Mouse (Mus musculus) spleen, postnatal 4 days (tissue): ENCODE measurements around the gene Fgl2.

Experiments used
- DNase-seq, 2 experiments: peaks; one replicate each; pipeline ENCODE4 v3.0.0; 2022; ENCODE audit warnings: low spot score in 2 of 2

Fgl2 gene

DNA sequence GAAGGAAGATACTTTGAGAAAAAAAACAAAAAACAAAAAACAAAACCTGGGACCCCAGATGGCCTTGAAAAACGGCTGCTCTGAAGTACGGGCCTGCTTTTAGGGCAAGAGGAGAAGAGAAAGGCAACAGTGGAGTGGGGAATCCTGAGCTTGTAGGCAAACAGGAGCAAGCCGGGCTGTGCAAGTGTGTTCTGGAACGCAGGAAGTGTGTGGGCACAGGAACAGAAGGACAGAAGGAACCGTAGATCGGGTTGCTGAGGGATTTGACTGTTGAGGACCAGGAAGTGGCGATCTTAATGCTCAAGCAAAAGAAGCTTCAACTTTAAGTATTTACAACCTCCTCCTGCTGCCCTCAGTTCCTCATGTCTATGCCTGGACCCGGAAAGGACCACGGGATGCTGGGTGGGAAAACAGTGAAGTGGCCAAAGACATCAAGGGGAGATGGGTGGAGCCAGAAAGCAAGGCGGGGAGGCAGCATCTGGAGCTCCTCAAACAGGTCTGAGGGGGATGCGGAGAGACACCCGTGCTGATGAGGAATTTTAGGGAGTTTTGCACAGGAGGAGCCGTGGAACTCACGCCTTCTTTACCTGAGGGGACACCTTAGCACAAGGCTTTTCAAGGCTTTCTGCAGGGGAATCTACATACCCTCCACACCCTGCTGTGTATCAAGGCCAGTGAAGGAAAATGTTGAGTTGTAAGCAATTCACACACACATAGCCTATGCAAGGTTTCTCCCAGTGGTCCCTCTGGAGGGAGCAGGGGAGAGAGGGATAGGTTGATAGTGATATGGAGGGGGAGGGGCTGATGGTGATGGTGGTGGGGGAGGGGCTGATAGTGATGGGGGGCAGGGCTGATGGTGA lies 11.2 kb downstream of the Fgl2 start:
- DNase-seq: no peak

DNA sequence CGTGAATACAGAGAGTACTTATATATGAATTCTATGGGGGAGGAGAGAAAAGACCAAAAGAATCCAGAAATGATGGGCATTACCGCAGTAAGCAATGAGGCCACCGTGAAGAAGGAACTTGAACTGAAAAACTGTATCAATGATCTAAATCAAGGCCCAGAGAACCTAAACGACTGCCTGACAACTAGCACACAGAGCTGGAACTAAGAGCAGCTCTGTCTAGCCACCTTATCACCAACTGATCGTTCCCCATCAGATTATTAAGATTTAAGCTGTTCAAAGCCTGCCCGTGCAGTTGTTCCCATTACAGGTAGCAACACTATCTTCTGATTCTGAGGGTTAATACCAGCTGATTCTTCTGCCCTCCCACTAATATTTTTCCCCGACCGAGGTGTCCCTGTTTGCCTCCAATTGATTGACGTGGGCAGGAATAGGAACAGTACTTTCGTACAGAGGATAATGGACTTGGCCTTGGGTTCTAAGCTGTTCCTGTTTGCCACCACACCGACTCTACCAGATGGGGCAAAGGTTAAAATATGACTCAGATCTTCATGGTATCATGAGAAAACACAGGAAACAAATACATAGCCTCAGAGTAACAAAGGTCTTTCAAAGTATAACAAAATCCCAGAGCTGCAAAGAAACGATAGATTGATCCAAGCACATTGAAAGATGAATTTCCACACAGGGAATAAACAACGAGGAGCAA lies 12.0 kb downstream of the Fgl2 start:
- no peak for DNase-seq

DNA sequence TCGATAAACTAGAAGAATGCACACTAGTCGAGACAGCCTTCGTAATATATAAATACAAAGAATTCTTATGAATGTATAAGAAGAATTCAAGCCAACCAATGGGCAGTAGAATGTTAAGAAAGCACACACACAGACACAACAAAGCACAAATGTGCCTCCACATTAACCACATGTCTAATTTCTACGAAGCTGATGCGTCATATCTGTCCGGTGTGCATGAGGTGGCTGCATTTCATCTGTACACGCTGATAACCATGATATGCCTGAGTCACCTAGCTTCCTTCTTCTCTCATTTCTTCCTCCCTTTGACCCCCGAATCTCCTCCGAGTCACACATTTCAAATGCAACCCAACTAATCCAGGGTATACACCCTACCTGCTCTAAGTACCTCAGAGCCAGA lies 12.5 kb downstream of the Fgl2 start:
- DNase-seq: no peak

DNA sequence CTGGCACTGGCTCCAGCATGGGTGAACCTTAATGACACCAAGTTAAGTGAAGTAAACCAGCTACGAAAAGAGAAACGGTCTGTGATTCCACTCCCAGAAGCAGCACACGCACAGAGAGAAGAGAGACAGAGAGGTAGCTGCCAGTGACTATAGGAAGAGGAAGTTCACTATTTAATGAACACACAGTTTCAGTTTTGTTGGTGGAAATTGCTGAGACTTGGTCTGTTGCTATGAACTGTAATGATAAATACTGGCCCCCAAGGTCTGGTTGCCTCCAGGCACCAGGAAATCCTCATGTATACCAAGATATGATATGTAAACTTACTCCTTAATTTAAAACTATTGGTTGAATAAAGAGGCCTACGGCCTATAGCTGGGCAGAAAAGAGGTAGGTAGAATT lies 14.0 kb downstream of the Fgl2 start:
- DNase-seq: no peak

DNA sequence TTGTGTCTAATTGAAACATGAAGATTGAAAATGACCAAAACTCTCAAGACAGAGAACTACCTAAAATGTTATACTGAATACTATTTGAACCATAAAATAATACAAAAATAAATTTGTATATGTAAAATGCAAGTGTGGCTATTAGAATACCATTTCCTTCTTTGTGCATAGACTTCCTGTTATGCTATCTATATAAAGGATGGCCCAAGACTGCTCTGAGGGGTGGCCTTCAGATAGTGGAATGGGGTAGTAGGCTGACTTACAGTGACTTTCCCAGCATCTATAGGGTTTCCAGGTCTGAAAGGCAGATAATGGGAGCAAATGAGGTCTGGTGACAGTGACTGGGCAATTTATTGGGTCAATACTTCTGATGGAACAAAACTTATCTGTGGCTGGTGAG lies 14.9 kb downstream of the Fgl2 start:
- no peak for DNase-seq

DNA sequence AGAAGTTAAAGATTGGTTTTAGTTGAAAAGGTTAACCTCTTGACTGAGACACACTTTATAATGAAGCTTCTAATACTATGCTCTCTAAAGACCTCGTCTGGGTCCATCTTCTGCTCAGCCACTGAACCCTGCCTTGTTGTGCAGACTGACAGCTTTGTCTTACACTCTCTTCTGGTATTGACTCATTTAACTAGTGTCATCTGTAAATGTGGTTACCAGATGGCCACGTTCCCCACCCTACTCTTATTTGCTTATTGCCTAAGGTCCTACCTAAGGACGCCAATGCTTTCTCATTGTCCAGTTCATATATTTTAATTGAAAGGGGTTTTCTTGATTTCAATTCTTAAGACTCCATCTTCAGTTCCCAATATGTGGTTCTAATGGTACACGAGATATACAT lies 16.4 kb downstream of the Fgl2 start:
- DNase-seq: no peak

DNA sequence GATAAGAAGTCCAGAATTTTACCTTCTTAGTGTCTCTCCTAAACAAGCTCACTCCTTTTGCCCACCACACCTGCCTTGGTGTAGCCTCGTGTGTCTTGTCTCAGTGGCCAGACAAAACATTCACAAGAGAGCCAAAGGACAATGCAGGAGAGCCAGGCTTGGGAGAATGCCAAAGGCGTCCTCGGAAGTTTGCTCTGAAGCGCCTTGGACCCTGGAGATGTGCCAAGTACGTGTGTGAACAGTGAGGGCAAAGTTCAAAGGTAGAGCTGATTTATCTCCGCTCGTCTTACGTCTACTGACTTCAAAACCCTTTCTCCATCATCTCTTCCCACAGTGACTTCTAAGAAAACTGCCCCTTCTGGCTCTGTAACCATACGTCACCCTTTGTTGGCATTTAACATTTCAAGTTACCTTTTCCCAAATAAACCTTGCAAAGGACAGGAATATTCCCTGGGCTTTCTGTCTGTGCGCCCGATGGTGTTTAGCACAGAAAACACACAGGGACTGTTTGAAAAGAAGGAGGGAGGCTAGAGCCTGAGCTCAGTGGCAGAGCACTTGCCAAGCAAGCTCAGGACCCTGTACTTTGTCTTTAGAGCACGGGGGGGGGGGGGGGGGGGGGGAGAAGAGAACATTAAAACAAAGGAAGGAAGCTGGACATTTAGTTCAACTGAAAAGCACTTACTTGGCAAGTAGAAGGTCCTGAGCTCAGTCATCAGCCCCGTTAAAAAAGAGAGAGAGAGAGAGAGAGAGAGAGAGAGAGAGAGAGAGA lies 19.4 kb downstream of the Fgl2 start:
- no peak for DNase-seq

DNA sequence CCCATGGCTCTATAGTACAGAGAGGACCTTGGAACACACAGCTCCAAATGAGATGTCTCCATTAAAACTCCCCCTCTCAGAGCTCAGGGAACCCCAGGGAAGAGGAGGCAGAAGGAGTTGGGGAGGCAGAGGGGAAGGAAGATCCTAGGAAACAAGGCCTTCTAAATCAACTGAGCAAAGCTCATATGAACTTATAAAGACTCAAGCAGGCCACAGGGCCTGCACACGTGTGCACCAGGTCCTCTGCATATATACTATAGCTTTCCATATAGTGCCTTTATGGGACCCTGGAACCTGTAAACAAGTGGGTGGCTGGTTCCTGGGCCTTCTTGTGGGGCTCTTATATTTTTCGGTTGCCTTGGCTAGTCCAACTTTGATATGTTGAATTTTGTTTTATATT lies 22.1 kb downstream of the Fgl2 start:
- DNase-seq: no peak

DNA sequence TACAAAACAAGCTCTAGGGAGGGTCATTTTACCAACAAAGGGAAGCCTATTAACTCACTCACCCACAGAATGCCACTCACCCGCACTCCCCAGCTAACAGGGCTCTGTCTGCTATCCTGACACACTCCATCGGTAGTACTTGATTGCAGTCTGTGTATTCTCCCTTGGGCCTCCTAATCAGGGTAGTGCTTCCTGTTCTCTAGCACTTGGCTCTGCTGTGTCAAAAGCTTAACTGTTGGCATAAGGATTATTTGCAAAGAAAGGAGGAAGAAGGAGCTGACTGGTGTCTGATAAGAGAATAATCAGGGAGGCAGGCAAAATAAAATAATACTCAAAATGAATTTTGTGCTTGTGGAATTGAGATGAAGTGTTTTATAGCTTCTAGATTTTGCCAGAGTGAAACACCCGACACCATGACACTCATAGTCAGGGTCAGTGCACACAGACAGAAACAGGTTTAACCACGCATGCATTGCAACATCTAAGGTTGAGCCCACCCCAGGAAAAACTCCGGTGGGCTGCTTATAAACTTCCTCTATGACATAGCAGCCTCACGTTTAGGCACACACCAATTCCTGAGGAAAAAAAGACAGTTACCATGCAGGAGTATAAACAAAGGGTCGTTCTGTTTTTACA lies 22.9 kb downstream of the Fgl2 start:
- DNase-seq: no peak

DNA sequence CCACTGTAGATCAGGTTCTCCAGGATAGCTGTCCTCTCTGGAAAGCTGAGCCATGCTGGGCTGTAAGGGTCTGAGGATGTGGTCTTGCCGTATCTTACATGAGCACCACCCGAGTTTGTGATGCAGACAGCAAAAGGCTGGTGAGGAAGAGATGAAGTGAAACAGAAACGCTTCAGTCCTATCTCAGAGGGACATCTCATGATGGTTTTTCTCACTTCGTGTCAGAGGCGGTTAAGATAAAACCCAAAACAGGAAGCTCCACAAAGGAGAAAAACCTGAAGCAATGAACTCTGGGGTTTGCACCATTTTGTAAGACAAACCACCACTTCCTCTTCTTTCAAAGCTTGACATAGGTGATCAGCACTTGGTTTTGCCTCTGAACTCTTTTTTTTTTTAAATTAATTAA lies 38.8 kb downstream of the Fgl2 start:
- peak; percentile 35 to 70 for DNase-seq

DNA sequence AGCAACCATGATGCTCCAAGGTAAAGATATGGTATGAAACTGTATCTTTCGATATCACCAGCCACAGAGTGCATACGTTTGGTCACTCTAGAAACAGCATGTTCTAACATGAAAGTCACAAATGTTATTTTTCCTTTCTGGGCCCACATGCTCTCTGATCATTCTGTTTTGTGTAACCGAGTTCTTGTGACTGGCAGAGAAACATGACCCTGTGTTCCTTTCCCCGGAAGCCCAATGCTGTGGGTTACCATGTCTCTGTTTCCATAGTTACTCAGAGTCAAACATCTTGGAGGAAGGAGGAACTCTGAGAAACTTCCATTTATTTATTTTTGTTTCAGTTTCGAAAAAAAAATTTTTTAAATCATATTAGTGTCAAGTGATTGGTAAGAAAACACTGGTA lies 39.6 kb downstream of the Fgl2 start:
- DNase-seq: no peak

DNA sequence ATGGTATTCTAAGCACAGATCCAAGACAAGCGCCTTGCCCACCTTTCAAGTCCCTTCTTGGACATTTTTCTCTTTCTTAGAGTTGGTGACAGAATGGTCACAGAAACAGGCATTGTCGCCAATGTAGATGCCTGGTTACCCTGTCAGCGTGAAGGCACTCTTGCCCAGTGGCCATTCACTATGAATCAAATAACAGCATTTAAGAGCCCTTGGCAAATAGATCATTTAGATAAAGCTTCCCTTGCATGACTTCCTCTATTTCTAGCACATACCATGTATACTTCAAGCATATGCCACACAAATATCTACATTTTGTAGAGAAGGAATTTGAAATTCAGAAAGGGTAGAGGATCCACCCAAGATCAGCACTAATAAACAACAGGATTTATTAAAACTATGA lies 40.9 kb downstream of the Fgl2 start:
- DNase-seq: no peak

DNA sequence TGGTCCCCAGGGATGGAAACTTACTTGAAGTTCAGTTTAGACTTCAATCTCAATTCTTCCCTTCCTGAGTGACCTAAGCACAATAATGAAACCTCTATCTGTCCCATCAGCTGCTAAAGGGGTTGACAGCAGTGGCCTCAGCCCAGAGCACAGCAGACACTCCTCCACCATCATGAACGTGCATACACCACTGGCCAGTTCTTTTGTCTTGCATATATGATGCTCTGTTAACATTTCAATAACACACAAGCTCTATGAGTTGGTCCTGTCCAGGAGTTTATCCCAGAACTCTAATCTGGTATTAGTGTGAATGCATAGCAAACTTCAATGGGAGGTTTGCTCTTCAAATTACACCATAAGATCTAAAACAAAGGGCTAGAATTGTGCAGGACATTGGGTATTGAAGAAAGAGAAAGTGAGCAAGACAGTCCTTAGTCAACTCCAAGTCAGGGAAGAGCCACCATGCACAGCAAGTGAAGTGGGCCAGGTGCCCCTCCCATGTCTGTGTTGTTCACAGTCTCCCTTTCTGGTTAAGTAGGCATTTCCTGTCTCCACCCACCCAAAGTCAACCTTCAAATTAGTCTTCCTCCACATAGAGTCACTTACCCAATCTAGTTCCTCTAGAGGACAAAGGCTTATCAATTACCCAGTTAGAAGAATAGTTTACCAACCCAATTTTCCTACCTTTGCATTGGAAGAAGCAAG lies 41.8 kb downstream of the Fgl2 start:
- DNase-seq: no peak

DNA sequence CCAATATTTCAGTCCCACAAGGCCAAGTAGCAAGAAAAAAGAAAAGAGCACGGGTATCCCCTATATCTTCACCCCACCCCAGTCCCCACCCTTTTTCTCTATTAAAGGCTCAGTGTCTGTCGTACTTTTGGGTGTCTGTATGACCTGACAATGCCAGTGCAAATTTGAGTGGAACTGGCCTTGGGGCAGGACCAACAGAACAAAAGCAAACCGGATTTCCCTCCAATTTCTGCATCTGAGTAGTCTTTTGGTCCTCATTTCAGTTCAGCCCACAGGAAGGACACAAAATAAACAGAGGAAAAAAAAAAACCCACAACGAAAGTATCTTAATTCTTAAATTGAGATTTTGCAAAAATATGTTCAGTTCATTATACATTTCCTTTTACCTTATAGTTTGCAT lies 46.2 kb downstream of the Fgl2 start:
- no peak for DNase-seq

DNA sequence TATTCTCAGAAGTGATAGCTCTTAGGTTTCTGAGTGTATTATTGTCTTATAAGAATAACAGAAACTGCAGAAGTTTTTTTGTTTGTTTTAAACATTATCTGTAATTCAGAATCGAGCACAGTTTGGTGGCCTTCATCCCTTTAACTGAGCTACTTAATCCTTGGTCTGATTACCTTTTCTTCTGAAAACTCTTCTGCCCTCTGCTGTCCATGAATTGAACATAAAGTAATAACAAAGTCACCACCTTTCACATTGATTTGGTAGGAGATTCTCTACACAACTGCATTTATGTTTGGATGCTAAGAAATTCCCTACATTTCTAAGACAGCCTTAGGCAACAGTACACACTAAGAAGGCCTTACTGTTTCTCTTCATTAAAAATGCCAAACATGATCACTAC lies 48.2 kb downstream of the Fgl2 start:
- no peak for DNase-seq

DNA sequence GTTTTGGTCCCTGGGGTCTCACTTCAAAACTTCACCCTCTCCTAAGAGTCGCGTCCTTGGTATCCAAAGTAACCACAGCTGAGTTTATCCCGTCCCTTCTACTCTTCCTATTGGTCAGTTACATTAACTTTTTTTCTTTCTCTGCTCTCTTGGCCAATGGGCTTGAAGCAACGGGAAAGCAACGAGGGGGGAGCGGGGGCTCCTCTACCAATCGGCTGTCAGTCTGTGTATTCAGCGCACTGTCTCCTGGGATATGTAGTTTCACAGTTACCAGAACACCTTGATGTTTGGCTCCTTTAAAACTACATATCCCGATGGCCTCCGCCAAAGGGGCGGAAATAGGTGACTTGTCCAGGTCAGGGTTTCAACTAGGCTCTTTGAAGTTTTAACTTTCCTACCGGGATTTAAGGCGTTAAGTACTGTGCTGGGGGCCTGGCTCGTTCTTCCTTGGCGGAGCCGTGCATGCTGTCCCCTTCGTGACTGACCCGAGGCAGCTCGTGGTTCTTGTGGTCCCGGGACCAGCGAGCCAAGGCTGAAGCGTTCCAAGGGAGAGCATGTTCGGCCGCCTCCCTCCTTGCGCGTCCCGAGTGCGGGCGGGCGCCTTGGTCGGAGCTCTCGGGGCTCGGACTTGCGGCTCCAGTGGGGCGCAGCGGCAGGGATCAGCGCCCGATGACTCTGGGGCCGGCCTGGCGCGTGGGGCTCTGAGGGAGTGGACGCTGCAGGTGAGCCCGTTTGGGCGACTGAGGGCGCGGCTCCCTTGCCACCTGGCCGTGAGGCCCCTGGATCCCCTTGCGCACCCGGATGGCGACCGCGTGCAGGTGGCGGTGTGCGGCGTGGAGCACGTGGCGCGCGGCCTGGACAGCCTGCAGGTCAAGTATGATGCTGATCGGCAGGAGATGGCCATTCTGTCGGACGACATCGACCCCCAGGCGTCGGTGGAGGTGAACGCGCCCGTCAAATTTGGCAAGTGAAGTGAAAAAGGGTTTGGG lies 52.5 kb downstream of the Fgl2 start, which contains the start of the genes Ccdc146 and Fam185a:
TSS of gene Ccdc146 (minus strand) at position 64 of the 989 bp plus-strand sequence.
TSS of gene Fam185a (plus strand) at position 345 of the 989 bp plus-strand sequence.
- peak; percentile 86 for DNase-seq

DNA sequence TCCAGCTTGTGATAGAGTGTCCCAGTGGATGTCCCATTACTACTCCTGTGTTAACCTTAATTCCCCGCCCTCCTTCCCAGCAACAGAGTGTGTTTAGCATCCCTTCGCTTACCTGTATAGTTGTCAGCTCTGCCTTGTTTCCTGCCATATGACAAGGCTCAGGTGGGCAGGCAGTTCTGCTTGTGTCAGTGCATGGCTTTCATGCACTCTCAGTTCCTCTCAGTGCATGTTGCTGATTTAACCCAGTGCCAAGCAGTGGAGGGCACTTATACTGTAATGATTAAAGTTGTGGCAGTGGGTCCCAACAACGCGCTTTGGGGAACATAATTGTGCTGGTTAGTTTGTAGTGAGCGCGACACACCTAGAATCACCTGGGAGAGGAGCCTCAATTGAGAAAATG lies 54.2 kb downstream of the Fgl2 start:
- DNase-seq: no peak
